Mouse (Mus musculus): ENCODE measurements around the gene Zfp366.

- TF ChIP-seq GATA1 (IDR thresholded peaks at IDR 0.05; ENCODE audit: borderline replicate concordance, low read length) (no peak), FLI1 (IDR thresholded peaks at IDR 0.05; ENCODE audit: low read length) (no peak)
Measured at GRCm38 (mm10) chr13:99217984-99218383, 33.4 kb downstream of the Zfp366 start.
